Mouse (Mus musculus) brown adipose tissue, adult 24 weeks (tissue): ENCODE data around the gene Ptpra. TPM values are rescaled to one million over a fixed set of nuclear protein-coding genes. Genes with fewer than 3 reads are reported as not detected.
A peak's percentile ranks its signal among the peaks of the same experiment; 100 is the strongest.

Experiments used
- H3K27ac ChIP-seq: fragments of 200-500 bp; replicated peaks from 2 replicates; pipeline ENCODE4 v1.5.1; 2012; ENCODE audit warnings: low read depth, mild to moderate bottlenecking, low read length
- H3K4me1 ChIP-seq: fragments of 200-500 bp; 2 replicates; pipeline ENCODE4 v1.6.1; 2012; ENCODE audit warnings: low read length, mixed read lengths; ENCODE audit not compliant: control insufficient read depth, insufficient read depth, insufficient read length
- H3K4me3 ChIP-seq: fragments of 200-500 bp; 2 replicates; pipeline ENCODE4 v1.5.1; 2012; ENCODE audit warnings: low read depth, mild to moderate bottlenecking, low read length, moderate library complexity; ENCODE audit not compliant: insufficient read depth
- polyA plus RNA-seq: library from polyadenylated mRNA; stranded (reverse); fragments of >200 nt; gene quantifications from 2 replicates; pipeline ENCODE4 v1.2.4, GENCODE M21; 2012; ENCODE audit not compliant: missing spikeins, insufficient read depth, insufficient read length

Ptpra gene
- polyA plus RNA-seq, 1 experiment = 52.5 TPM

GRCm38 (mm10) chr2:130430484-130430883, 19.6 kb upstream of the Ptpra start:
- no peak overlapping the region for H3K27ac ChIP-seq
- no peaks in the 10 kb centered on the region for H3K4me1 ChIP-seq
- no peak overlapping the region for H3K4me3 ChIP-seq

- Histone ChIP-seq H3K4me1 (no peaks in the 10 kb centered on the region), H3K27ac (no peak overlapping the region), H3K4me3 (no peak overlapping the region)
Observed at GRCm38 (mm10) chr2:130432157-130432556, 17.9 kb upstream of the Ptpra start.

GRCm38 (mm10) chr2:130433152-130433551, 16.9 kb upstream of the Ptpra start:
- Histone ChIP-seq H3K4me3 (no peak overlapping the region), H3K27ac (no peak overlapping the region), H3K4me1 (no peaks in the 10 kb centered on the region)

GRCm38 (mm10) chr2:130436769-130437168, 13.3 kb upstream of the Ptpra start:
- H3K27ac ChIP-seq = no peak overlapping the region
- no peaks in the 10 kb centered on the region for H3K4me1 ChIP-seq
- H3K4me3 ChIP-seq = no peak overlapping the region

- Histone ChIP-seq H3K4me1 (no peaks in the 10 kb centered on the region), H3K27ac (no peak overlapping the region), H3K4me3 (no peak overlapping the region)
Observed at GRCm38 (mm10) chr2:130438861-130439260, 11.2 kb upstream of the Ptpra start.

GRCm38 (mm10) chr2:130439840-130440480, 10.1 kb upstream of the Ptpra start:
- no peak overlapping the region for H3K4me3 ChIP-seq
- no peaks in the 10 kb centered on the region for H3K4me1 ChIP-seq
- H3K27ac ChIP-seq = no peak overlapping the region

- H3K4me1 ChIP-seq = no peaks in the 10 kb centered on the region
- no peak overlapping the region for H3K4me3 ChIP-seq
- no peak overlapping the region for H3K27ac ChIP-seq
Observed at GRCm38 (mm10) chr2:130442162-130442561, 7.9 kb upstream of the Ptpra start.

- Histone ChIP-seq H3K4me3 (no peak overlapping the region), H3K4me1 (no peaks in the 10 kb centered on the region; the same call in 1 of the 2 replicates), H3K27ac (no peak overlapping the region)
Observed at GRCm38 (mm10) chr2:130448449-130448848, 1.6 kb upstream of the Ptpra start.

GRCm38 (mm10) chr2:130449021-130449793, 871 bp upstream of the Ptpra start:
- no peaks in the 10 kb centered on the region; the same call in none of the 2 replicates for H3K4me1 ChIP-seq
- no peak overlapping the region for H3K27ac ChIP-seq
- H3K4me3 ChIP-seq = peak overlapping the region; percentile 92

- H3K4me1 ChIP-seq = peaks cover 5% of the 10 kb centered on the region
- H3K4me3 ChIP-seq = peak overlapping the region; percentile 92
- peak overlapping the region; percentile 75 for H3K27ac ChIP-seq
Observed at GRCm38 (mm10) chr2:130450434-130450796, 337 bp downstream of the Ptpra start.

- peak overlapping the region; percentile 92 for H3K4me3 ChIP-seq
- H3K4me1 ChIP-seq = peaks cover 5% of the 10 kb centered on the region
- no peak overlapping the region for H3K27ac ChIP-seq
Observed at GRCm38 (mm10) chr2:130451086-130451726, 1.1 kb downstream of the Ptpra start.

GRCm38 (mm10) chr2:130451727-130452090, 1.6 kb downstream of the Ptpra start:
- H3K4me3 ChIP-seq = peak overlapping the region; percentile 92
- peaks cover 5% of the 10 kb centered on the region for H3K4me1 ChIP-seq
- no peak overlapping the region for H3K27ac ChIP-seq

GRCm38 (mm10) chr2:130452266-130452665, 2.2 kb downstream of the Ptpra start:
- H3K27ac ChIP-seq = no peak overlapping the region
- H3K4me1 ChIP-seq = peaks cover 5% of the 10 kb centered on the region
- H3K4me3 ChIP-seq = 0 out of 2 replicates have a peak overlapping the region, but pooled peaks have one; percentile 5

- Histone ChIP-seq H3K27ac (0 out of 2 replicates have a peak overlapping the region, but pooled peaks have one; percentile 14), H3K4me1 (peaks cover 10% of the 10 kb centered on the region), H3K4me3 (no peak overlapping the region)
Observed at GRCm38 (mm10) chr2:130453421-130453820, 3.3 kb downstream of the Ptpra start.

- Histone ChIP-seq H3K27ac (no peak overlapping the region), H3K4me3 (no peak overlapping the region), H3K4me1 (peaks cover 12% of the 10 kb centered on the region)
Observed at GRCm38 (mm10) chr2:130454748-130455370, 4.8 kb downstream of the Ptpra start.
